Mouse (Mus musculus) embryonic fibroblast, embryonic 13.5 days (primary cell): ENCODE measurements around the gene Slc35d1.

Source experiments
- CTCF ChIP-seq: IDR thresholded peaks from 2 replicates; pipeline ENCODE4 v1.5.1; 2011; ENCODE audit warnings: mild to moderate bottlenecking, control low read depth, low read length, moderate library complexity, borderline replicate concordance; ENCODE audit not compliant: insufficient read depth
- POLR2A ChIP-seq: IDR thresholded peaks from 2 replicates; pipeline ENCODE4 v1.6.1; 2011; ENCODE audit warnings: low read depth, mild to moderate bottlenecking, control low read depth, low read length, moderate library complexity

DNA sequence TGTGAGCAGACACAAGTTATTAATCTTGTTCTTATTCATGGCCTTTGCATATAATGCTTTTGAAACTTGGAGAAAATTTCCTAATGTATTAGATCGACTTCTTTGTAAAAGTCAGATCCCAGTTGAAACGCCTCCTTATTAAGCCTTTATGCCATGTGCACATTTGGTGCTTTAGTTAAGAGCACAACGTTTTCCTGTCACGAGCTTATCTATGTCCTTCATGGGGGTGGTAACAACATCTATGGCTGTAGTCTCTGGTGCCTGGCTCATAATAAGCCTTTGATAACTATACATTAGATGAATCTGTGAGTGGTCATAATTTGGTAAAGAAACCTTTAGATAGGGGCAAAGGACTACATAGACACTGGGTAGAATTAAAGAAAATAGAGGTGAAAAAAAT, 38.9 kb upstream of the Slc35d1 start:
- no peak for TF ChIP-seq CTCF
- no peak for TF ChIP-seq POLR2A
